Mouse (Mus musculus): ENCODE measurements around the gene Dmd.

Gene Dmd

DNA sequence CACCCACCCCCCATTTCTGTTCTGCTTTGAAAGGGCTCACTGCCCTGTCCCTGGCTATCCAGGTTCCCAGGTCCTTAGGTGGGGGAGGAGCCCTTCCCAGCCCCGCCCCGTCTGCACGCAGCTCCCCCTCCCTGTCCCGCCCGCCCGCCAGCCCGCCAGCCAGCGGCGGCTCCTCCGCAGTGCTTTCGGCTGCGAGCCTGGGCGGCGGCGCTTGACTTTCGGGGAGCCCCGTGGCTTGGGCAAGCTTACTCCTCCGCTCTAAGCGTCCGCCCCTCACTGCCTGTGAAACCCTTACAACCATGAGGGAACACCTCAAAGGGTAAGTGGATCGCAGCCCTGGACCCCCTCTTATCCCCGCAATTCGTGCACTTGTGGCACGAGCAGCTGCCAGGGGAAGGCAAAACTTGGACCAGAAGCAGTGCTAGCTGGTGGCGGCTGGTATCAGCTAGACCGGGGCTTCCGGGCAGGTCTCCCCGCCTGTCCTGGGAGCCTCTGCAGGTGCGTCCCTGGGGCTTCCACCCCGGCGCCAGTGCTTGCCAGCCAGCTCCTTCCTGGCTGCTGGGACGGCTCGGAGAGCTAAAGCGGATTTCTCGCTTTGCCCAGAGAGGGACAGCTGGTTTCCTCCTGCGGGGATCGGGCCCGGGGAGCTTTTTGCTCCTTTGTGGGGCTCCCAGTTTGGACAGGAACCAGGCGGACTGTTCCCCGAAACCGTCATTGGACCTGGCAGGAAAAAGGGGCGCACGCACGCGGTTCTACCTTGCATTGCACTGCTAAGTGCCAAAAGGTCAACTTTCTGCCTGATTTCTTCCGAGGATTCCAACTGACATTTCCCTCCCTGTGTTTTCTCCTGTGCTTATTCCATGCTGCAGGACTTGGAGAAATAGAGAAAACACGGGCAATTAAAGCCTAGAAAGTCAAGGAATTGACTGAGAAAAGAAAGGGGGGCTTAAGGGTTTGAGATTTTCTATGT lies 2099.8 kb downstream of the Dmd start:
- DNase-seq (ENCODE audit: low read depth, low spot score), result peak; percentile 57

DNA sequence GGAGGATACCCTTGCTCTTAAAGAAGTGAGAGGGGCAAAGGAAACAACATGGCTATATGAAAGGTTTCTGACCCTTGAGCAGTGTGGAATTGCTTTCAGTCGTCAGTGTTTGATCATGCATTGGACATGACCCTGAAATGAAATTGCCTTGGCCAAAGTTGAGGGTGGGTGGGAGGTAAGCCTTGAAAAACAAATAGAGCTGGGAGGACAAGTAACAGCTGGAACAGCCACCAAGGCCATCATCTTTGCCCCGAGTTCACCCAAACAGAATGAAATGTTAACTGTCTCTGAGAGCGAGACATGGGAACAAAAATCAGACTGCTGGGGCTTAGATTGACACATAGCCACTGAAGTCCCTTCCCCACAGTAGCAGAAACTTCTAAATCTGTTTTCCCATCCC lies 2100.9 kb downstream of the Dmd start:
- DNase-seq (ENCODE audit: low read depth, low spot score), result no peak

DNA sequence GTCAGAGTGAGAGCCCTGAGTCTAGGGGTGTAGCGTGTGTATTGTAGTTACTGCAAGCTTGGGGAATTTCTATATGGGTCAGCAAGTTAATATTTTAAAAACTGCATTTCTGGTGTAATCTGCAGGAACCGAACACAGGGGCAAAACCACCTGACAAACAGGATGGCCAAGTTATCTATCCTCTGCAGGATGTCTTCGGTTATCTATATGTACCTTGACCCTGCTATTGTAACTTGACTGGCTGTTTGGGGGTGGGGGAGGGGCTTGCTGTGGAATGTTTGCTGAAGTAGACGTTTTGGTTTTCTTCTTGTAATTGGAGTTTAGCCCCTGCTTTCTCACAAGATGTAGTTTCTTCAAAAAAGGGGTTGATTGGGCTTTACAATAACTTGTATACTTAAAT lies 2124.9 kb downstream of the Dmd start:
- no peak for DNase-seq (ENCODE audit: low read depth, low spot score)

DNA sequence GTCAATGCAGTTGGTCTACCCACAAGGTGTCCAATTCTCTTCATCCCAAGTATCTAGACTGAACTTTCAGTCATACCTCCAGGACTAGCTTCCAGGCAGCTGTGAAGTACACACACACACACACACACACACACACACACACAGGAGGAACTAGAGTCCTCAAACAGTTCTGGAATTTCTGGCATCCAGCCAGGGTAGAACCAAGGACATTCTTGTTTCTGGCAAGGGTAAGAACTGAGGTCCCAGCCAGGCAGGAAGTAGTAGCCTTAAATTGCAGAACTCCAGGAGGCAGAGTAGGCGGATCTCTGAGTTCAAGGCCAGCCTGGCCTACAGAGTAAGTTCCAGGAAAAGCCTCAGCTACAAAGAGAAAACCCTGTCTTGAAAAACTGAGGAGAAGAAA lies 2128.2 kb downstream of the Dmd start:
- DNase-seq (ENCODE audit: low read depth, low spot score), result no peak

DNA sequence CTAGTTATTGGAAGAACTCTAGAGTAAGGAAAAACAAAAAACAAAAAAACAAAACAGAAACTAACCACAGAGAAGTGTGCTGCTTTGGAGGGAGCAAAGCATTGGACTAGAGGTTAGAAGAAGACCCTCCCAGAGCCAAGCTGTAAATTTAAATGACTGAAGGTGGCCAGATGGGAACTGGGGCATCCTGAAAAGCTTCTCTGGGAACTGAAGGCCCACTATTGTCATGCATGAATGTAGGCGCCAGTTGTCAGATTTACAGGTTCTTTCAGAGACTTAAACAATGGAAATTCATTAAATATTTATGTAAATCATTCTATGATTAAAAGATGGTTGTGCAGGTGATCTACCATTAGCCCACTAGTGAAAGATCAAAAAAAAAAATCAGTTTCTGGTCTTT lies 2128.9 kb downstream of the Dmd start:
- DNase-seq (ENCODE audit: low read depth, low spot score), result no peak

DNA sequence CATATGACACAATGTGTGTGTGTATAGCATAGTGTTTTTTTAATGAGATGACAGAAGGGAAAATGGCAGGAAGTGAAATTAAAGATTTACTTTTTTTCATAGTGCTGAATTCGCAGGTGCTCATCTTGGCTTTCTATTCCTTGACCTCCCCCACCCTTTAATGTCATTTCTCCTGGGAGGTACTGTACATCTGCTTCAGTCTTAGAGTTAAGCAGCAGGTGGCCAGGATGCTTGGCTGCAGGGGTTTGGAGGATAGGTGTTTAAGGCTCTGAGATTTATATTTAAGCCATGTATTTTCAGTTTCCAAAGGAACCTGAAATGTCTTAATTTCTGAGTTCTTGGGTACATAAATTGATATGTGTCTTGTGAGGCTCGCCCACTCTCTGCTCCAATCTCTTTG lies 2130.5 kb downstream of the Dmd start:
- no peak for DNase-seq (ENCODE audit: low read depth, low spot score)

DNA sequence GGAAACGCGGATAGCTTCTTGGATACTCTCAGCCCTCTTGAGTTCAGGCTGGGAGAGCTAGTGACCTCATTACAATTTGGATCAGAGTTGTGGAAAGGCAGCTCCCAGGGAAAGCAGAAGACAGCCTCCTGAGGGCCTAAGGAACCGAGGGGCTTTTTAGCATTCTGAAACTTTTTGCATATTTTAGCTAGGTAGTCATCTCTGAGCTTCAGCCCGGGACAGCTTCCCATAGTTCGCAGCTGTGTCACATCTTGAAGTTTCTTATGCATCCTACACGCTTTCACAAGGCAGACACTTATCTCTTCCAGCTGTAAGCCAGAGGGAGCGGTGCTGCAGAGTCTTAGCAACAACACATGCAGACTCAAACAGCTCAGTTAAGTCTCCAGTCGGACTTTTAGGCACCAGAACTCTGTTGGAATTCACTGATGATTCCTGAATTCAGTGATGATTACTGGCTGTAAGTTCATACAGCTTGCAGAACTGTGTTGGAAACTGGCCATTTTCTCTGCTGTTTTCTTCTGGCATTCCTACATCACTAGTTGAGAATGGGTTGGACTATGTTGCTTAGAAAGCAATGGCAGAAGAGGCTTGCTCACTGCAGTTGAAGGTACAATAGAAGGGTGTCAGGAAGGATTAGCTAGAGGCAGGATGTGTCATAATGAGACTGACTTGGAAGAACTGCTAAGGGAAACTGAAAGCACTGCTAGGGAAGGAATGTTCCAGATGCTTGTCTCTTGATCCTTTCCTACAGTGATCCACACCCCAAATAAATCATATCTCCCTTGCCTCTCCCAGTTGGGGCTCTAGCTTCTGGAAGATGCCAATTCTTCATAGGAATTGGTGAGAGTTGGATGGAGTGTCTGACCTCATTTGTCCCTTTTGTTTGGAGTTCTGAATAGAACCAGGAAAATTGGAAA lies 2135.8 kb downstream of the Dmd start:
- DNase-seq (ENCODE audit: low read depth, low spot score), result no peak

DNA sequence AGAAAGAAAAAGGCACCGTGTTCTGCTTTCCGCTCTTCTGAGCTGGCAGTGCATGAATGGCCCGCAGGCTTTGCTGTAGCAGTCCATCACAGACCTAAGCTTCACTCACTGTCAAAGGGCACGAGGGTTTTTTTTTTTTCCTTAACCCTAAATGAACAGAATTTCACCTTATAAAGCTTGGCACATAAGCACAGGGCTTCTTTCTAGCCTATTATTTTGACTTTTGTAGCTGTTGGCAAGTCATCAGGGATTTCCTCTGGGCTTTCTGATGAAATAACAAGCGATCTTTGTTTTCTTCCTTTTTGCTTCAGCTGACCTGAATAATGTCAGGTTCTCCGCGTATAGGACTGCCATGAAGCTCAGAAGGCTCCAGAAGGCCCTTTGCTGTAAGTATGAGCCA lies 2140.8 kb downstream of the Dmd start:
- no peak for DNase-seq (ENCODE audit: low read depth, low spot score)

DNA sequence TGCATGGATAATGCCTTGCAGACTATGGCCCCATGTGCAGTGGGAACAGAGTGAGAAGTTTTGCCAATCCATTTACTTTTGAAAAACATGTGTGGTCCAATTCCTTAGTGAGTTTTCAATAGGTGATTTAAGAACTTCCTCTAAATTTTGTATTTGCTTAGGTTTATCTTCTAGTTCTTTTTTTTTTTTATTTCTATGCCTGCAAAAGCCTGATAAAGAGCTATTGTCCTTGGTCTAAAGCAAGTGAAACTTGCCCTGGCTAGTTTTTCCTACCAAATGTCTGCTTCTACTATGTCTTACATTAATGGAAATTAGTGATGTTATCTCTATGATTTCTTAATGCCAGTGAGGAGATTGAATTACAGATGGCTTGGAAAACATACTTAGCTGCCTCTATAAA lies 2144.7 kb downstream of the Dmd start:
- DNase-seq (ENCODE audit: low read depth, low spot score), result no peak

DNA sequence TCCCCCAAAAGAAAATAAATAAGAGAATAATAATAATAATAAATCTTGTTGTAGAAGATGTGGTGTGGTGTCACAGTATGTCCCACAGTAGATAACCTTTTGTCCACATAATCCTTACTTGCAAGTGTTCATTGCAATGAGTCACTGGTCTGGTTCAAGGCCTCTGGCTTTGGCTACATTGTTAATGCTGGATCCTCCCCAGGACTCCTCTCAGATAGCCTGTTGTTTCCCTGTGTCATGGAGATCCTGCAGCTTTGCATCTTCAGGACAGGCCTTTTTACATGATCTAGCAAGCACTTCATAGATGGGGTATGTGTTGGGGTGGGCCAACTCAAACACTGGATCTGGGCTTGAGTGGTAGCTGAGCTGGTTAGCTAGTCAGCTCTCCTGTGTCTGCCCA lies 2150.0 kb downstream of the Dmd start:
- DNase-seq (ENCODE audit: low read depth, low spot score), result no peak

DNA sequence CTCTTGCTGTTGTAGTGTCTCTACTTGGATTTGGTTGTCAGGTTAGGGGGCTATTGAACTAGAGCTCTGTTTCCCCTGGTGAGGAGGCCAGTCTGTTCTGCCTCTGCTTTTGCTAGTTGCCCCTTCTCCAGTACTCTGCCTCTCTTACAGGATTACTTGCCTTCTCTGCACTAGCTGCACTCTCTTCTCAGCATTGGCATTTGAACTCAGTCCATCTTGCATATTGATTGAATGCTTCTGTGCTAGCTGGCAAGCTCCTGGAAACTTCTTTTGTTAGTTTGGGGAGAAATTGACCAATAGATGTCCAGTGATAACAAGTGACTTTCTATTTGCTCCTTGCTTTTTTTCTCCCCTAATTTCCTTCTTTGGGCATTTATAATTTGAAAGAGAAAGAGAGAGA lies 2163.7 kb downstream of the Dmd start:
- DNase-seq (ENCODE audit: low read depth, low spot score), result no peak

DNA sequence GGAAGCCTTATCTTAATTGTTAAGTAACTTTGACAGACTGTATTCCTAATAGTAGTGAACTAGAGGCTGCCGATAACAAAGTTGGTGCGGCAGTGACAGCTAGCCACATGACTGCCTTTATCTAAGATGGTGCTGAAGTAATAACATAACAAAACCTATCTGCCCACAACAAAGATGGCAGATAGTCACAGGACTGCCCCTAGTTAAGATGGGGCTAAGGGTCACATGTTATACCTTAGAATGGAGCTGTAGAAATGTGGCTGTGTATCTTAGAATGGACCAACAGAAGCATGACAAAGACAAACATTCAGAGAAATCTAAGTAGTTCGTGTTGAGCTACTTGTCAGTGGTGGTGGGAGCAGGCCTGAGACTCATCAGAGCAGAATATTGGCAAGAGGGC lies 2184.0 kb downstream of the Dmd start:
- DNase-seq (ENCODE audit: low read depth, low spot score), result no peak

DNA sequence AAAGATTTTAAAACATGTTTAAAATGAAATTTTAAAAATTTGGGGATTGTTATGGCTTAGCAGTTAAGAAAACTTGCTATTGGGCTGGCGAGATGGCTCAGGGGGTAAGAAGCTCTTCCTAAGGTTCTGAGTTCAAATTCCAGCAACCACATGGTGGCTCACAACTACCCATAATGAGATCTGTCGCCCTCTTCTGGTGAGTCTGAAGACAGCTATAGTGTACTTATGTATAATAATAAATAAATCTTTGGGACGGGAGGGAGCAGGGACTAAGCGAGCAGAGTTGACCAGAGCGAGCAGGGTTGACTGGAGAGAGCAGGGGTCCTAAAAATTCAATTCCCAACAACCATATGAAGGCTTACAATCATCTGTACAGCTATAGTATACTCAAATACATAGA lies 2188.6 kb downstream of the Dmd start:
- DNase-seq (ENCODE audit: low read depth, low spot score), result peak; percentile 3

DNA sequence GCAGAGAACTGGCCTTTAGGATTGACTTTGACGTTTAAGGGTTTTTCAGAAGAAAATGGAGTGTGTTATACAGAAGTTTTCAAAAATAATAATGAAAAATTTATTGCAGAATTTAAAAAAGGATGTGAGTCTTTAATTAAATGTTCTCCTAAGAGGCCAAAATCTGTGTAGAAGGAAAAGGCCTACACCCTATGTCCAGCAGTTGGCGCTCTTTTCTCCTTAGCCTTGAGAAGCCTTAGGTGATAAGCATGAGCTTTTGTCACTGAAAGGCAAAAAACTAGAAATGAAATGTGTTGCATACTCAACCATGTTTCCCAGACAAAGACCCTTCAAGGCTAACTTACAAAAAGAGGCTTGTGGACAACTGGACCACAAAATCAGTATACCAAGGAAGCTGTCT lies 2222.6 kb downstream of the Dmd start:
- DNase-seq (ENCODE audit: low read depth, low spot score), result peak; percentile 0

DNA sequence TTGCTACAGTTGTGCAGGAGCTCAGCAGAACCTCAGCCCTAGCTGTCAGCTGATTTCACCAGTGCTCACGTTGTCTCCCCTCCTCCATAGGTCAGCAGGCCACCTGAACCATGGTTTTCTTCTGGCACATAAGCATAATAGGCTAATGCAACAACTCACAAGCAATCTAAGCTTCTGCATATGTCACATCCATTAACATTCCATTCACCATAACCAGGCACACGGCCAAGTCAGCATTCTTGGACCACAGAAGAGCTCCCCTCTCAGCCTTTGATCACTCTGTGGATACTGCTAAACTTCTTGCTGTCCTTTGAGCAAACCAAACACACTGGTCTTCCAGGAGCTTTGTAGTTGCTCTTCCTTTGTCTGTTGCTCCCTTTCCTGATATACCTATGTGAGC lies 2238.9 kb downstream of the Dmd start:
- no peak for DNase-seq (ENCODE audit: low read depth, low spot score)

DNA sequence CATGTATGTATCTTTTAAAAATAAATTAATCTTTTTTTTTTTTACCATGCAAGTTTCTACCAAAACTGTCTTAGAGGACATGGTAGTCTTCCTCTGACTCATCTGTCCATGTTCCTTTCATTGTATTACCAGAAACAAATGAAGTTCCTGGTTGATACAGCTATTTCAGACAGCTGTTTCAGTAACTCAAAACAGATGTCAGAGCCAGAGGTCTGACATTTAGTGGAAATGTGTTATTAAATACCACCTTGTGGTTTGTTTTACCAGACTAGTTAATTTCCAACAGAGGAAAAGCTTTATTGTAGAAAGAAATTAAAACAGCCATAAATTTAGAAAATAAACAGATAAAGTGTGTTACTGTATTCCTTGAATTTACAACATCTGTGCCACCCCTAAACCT lies 2245.2 kb downstream of the Dmd start:
- DNase-seq (ENCODE audit: low read depth, low spot score), result no peak

DNA sequence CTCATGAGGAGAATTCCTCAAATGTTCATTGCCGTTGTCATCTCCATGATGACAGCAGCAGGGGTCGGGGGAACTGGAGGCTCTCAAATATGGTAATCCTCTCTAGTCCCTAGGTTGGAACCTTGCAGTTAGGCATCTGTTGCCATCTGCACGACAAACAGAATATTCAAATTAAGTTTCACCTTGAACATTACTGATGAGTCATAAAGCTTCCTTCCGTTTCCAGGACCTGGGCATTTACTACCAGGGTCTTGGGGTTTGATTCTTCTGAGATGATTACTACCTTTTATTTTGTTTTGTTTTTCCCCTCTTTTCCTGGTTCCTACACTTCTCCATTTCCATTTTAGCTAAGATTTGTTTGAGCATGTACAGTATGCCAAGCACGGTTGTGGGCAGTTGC lies 2249.0 kb downstream of the Dmd start:
- DNase-seq (ENCODE audit: low read depth, low spot score), result no peak

DNA sequence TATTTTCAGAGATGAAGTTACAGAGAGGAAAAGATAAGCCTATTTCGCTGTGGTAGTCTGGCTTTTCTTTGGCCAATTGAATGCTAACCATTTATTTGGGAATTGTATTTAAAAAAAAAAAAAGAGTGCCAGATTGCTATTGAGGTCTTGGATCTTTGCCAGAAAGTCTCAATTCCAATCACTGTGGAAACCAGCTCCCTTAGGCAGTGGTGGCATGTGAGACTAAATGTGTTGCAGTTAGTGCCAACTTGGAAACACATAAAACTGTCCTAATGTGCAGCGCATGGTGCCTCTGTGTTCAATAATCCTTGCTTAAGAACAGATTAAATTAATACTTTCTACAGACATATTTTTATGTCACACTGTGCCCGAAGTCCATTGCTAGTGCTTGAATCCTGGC lies 2250.7 kb downstream of the Dmd start:
- DNase-seq (ENCODE audit: low read depth, low spot score), result no peak

DNA sequence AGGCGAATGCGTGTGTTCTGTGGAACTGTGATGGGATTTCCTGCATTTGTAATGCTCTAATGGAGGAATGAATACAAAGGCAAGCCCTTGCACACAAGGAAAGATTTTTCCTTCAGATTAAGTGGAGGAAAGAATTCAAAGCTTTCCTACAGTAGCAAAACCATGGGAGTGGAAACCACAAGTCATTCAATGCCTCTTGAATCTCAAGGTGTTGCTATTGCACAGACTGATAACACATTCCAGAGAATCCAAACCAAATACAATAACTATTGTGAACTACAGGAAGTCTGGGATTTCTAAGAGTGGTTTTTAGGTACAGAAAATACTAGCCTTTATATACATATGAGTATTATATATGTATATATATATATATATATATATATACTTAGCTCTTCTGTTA lies 2258.3 kb downstream of the Dmd start:
- no peak for DNase-seq (ENCODE audit: low read depth, low spot score)

DNA sequence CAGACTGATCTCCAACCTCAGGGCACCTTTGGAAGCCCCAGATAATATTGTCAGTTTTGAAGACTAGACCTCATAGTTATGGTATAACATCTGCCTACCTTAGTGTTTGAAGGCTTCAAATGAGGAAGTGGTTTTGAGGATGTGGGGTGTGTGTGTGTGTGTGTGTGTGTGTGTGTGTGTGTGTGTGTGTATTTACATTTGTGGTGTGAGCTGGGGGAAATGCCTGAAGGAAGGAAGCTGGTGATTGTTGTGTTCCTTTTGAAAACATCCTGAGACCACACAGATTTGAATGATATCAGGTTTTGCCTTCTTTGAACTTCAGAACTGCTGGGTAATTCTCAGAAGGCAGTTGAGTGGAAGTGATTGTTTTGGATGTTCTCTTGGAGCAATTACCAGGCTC lies 2278.2 kb downstream of the Dmd start:
- peak; percentile 0 for DNase-seq (ENCODE audit: low read depth, low spot score)

DNA sequence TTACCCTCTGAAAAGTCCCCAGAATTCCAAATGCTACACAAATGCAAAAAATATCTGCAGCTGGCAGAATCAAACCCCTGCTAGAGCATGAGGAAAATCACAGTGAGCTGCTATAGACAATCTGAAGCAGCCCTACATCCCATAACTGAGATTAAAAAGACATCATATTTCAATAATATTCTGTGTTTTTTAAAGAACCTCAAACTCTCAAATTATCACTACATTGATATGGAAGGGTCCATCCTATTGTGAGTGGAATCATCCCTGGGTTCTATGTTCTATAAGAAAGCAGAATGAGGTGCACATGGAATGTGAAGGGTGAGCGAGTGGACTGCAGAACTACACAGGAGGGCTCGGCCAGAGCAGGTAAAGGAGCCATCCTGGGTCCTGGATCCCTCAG lies 2300.7 kb downstream of the Dmd start, which contains the start of gene Fthl17a:
Gene Fthl17a (plus strand): TSS at position 301 of the 400 bp plus-strand sequence.
- DNase-seq (ENCODE audit: low read depth, low spot score), result no peak
